Mouse (Mus musculus) brain, adult 2 months (tissue): ENCODE data around the gene Slc37a3.
"Not testable (repeated sequence)": the region's sequence is repeated elsewhere in the genome, so short reads cannot be mapped to it uniquely, and the experiment has no call there.

Experiments
- DNase-seq: peaks from one replicate; pipeline ENCODE4 v3.0.0; 2011; ENCODE audit warnings: low read depth, low spot score

Slc37a3 gene

DNA sequence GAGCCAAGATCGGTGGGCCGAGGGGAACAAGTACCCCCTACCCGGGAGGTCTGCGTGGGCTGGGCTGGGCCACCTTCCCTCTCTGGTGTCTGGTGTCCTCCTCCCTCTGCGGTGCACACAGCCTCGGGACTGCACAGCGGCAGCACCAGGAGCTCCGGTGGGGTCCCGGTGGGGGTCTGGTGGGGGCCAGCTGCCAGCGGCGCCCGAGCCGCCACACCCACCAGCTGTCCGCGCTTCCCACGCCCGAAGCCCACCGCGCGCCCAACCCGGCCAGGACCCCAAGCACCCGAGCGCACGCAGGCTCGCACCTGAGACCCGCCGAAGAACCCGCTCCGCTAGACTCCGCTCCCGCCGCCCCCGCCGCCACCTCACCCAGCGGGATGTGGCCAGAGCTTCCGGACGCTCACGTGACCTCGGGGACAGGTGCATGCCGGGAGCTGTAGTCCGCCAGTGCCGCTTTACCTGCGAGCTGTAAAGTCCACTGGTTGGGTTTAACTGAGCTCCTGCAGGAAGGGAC lies at the start of gene Slc37a3:
Slc37a3 (minus strand) TSS at position 365 of the 517 bp plus-strand sequence.
- DNase-seq, result peak; percentile 95

GRCm38 (mm10) chr6:39426725-39427124 lies 49.2 kb upstream of the Slc37a3 start:
- DNase-seq, result no peak

DNA sequence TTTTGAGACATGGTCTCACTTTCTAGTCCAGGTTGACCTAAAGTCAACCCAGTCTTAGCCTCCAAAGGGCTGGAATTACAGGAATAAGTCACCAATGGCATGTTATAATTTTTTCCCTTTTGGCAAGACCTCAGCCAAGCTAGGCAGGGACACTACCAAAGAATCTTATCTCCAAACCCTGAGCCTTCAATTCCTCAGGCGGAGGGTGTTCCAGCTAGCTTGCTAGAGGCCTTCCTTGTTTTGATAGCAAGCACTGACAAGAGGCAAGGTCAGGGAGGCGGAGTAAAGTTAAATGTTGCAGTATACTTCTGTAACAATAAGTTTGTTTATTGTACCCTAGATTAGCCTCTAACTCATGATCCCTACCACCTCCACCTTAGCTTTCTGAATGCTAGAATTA lies 47.7 kb upstream of the Slc37a3 start:
- no peak for DNase-seq

DNA sequence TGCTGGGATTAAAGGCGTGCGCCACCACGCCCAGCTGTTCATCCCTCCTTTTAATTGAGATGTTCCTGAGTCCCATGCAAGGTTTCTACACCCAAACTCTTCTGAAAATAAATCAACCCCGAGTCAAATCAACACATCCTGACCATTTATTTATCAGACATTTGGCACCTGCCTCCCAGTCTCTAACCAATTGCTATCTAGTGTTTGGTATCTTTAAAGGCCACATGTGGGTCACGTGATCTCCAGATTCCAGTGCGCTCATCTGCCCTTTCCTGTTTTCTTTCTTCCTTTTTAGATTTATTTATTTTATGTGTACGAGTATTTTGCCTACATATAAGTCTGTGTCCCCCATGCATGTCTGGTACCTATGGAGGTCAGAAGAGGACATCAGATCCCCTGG lies 46.2 kb upstream of the Slc37a3 start:
- no peak for DNase-seq

DNA sequence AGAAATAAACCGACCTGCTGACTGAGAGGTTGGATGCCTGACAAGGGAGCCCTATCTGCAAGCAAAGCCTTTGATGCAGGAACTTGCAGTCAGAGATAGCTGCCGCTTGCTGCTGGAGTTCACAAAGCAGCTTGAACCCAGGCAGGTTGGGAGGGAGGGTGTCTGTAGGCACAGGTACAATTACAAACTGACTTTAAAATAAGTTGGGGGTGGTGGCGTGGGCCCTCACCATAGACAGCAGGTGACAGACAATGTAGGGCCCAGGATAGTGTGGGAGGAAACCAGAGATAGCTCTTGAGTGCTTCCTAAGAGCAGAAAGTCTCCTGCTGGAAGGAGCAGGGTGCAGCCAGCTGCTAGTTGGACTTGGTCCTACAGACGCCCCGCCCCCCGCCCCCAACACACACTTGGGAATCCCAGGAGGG lies 45.7 kb upstream of the Slc37a3 start:
- DNase-seq, result peak; percentile 68

- no peak for DNase-seq
Measured at GRCm38 (mm10) chr6:39420867-39421266, 43.4 kb upstream of the Slc37a3 start.

DNA sequence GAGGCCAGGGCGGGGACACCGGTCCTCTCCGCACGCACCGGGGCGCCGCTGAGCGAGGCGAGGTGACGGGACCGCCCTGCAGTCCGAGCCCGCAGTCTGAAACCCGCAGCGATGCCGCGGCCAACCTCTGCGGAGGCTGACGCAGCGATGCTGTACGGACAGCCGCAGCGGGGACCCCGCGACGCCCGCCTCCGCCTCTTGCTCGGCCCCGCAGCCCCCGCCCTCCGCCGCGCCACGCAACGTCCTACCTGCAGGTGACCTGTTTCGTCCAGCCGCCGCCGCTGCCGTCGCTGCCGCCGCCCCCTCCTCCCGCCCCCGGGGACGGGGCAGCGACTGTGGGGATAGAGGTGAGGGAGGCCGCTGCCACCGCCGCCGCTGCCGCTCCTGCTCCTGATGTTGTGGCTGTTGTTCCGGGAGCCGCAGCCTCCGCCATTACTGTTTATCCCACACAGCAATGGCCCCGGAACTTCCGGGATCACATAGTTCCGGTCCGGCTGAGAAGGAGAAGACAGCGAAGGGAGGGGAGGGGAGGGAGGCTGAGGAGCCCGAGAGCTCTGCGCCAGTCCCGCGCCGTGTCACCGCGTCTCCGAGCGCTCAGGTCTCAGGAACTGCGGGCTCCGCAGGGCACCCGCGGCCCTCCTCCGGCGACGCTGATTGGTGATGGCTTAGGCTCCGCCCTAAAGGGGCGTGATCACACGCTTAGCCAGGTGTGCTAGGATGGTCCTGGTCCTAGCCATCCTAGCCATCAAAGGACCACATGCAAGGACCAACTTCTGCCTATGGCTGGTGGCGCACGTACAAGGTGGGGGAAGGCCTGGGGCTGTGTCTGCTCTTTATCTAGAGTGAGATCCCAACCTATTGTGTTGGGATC lies 42.6 kb upstream of the Slc37a3 start, which contains the start of gene Mkrn1:
Mkrn1 (minus strand) TSS at position 612 of the 871 bp plus-strand sequence.
- DNase-seq, result peak; percentile 97

DNA sequence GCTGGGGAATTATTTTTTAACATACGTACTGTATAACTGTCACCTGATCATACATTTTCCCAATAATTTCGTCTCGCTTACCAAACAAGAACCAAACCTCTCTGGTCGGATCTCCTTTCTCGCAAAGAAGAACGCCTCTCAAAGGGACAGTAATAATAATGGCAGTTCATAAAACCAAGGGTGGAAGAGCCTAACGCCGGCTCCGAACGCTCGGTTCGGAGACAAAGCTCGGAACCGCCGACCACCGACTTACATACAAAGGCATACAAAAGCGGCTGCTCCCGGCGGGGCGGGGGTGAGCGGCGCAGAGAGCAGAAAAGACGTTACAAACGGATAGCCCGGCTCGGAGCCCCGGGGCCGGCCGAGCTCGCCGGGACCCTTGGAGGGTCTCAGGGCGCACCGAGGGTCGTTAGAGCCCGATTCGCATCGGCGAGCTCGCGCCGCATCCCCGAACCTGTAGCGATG lies 41.9 kb upstream of the Slc37a3 start:
- DNase-seq, result no peak

DNA sequence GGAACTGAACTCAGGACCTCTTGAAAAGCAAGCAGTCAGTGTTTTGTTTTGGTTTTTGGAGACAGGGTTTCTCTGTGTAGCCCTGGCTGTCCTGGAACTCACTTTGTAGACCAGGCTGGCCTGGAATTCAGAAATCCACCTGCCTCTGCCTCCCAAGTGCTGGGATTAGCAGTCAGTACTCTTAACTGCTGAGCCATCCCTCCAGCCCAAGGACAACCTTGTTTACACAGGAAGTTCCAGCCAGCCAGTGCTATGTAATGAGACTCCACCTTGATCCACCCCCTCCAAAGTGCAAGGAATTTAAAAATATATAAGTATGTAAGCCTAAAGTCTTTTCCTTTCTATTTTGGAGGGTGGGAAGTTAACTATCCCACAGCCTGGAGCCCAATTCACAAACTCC lies 39.2 kb upstream of the Slc37a3 start:
- not testable (repeated sequence) for DNase-seq

DNA sequence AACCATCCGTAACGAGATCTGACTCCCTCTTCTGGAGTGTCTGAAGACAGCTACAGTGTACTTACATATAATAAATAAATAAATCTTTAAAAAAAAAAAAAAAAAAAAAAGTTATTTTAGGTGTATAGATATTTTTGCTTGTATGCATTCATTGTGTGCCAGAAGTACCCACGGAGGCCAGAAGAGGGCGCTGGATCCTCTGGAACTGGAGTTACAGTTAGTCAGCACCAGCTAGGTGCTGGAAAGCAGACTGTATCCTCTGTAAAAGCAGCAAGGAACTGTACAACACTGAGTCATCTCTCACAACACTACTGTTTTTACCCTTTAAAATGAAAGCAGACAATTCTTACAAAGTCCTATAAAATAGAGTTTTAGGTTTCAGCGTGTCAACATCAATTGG lies 38.3 kb upstream of the Slc37a3 start:
- peak; percentile 85 for DNase-seq

DNA sequence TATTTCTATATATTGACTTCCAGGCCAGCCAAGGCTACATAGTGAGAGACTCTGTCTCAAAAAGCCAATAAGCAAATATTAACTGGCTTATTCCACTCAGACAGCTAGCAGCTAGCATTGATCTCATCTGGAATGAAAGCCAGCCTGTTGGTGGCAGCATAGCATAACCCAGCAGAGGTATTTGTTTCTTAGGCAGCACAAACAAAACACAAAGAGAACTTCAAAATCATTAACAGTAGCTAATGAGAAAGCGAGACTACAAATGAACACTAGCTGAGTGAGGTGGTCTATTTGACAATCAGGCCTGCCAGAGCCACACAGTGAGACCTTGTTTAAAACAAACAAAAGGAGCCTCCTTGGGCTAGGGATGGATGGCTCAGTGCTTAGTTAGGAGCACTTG lies 36.6 kb upstream of the Slc37a3 start:
- peak; percentile 66 for DNase-seq

DNA sequence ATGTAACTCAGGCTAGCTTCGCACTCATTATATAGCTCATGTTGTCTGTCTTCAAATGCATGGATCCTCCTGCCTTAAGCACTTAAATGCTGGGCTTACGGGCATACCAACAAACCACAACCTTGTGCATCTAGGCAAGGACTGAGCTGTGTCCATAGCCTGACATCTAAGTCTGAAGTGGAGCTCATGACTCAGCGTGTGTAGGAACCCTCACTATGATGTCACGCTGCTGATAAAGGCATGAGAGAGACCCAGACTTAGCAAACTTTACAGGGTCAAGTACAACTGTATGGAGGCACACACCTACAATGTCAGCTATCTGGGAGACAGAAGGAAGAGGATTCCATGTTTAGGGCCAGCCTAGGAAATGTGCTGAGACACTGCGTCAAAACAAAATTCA lies 29.0 kb upstream of the Slc37a3 start:
- DNase-seq, result no peak

DNA sequence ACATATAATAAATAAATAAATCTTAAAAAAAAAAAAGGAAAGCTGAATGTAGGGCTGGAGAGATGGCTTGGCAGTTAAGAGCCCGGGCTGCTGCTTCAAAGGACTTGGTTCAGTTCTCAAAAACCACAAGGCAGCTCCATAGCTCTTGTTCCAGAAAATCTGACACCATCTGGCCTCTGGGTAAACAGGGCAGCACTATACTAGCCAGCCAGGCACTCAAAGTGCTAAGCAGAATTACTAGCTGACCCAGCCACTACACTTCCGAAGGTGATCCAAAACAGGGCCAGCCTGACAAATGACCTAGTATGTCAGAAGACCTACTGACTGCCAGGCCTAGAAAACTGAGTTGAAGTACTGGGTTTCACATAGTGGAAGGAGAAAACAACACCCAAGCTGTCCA lies 25.7 kb upstream of the Slc37a3 start:
- DNase-seq, result peak; percentile 67

- DNase-seq, result no peak
Measured at GRCm38 (mm10) chr6:39400343-39400742, 22.9 kb upstream of the Slc37a3 start.

- no peak for DNase-seq
Measured at GRCm38 (mm10) chr6:39398342-39398741, 20.9 kb upstream of the Slc37a3 start.

DNA sequence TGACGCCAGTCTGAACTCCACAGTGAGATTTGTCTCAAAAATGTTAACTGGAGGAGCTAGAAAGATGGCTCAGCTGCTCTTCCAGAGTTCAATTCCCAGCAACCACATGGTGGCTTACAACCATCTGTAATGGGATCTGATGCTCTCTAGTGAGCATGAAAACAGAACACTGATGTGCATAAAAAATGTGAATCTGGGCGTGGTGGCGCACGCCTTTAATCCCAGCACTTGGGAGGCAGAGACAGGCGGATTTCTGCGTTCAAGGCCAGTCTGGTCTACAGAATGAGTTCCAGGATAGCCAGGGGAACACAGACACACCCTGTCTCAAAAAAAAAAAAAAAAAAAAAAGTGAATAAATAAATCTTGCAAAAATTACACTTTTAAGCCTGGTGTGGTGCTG lies 19.6 kb upstream of the Slc37a3 start:
- no peak for DNase-seq

GRCm38 (mm10) chr6:39395916-39396315 lies 18.4 kb upstream of the Slc37a3 start:
- peak; percentile 64 for DNase-seq

DNA sequence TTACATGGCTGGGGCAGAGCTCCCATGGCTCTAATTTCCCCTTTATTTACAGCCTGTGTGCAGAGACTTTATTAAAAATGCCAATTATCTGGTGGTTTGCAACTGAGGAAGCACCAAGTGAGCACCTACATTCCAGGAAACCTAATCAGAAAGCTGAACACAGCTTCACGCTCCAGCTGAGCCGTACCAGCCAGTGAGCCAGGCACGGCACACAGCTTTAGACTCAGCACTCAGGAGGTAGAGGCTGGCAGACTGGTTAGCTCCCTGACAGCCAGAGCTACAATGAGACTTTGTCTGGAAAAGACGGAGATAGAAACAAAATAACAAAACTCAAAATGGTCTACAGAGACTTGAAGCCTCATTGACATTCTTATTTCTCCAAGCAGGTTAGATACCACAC lies 18.0 kb upstream of the Slc37a3 start:
- no peak for DNase-seq

- peak; percentile 70 for DNase-seq
Measured at GRCm38 (mm10) chr6:39389988-39390387, 12.5 kb upstream of the Slc37a3 start.

DNA sequence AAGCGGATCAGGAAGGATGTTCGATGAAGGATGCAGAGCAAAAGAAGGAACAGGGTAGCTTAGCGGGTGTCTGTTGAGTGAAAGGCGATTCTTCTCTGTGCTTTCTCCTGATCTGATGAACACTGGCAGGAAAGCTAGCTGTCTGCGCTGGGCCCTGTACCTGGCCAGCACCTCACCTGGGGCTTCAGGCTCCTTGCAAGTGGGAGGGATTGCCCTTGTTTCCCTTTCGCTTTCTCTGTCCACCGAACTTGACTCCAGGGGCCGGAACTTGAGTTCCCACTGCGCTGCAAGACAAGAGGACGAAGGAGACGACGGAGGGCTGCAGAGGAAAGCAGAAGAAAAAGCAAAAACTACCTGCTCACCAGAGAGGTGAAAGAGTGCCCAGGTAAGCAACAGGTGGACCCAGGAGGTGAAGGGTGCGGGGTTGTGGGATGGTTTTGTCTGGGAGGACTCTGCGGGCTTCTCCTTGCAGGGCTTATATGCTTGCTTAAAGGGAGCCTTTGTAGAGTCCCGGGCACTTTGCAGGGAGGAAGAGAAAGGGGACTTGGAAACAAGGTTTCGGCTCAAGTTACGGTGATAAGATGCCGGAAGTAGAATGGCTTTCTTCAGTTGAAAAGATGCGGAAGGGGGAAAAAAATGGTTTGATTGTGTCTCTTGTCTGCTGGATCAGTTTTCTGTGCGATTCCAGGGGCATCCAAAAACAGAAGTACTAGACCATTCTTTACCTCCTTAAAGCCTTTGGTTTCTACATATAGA lies 3.8 kb upstream of the Slc37a3 start, which contains the start of gene Rab19:
Rab19 (plus strand) TSS at position 51 of the 756 bp plus-strand sequence.
- no peak for DNase-seq

- no peak for DNase-seq
Measured at GRCm38 (mm10) chr6:39380276-39380675, 2.8 kb upstream of the Slc37a3 start.

GRCm38 (mm10) chr6:39379749-39380148 lies 2.3 kb upstream of the Slc37a3 start:
- DNase-seq, result no peak
